Mouse (Mus musculus) frontal cortex, adult (tissue): ENCODE results near the gene Tnf.
A peak's percentile ranks its signal among the peaks of the same experiment; 100 is the strongest.

Experiments
- ATAC-seq: cut with Nextera tagmentation; 2 replicates; pipeline ENCODE4 v1.9.2; 2017; ENCODE audit warnings: mild to moderate bottlenecking, moderate library complexity, mixed read lengths; ENCODE audit not compliant: low TSS enrichment

Gene Tnf

GRCm38 (mm10) chr17:35198946-35199345 lies 2.9 kb downstream of the Tnf start:
- ATAC-seq: no peak

GRCm38 (mm10) chr17:35198029-35198428 lies 3.8 kb downstream of the Tnf start:
- ATAC-seq: no peak

DNA sequence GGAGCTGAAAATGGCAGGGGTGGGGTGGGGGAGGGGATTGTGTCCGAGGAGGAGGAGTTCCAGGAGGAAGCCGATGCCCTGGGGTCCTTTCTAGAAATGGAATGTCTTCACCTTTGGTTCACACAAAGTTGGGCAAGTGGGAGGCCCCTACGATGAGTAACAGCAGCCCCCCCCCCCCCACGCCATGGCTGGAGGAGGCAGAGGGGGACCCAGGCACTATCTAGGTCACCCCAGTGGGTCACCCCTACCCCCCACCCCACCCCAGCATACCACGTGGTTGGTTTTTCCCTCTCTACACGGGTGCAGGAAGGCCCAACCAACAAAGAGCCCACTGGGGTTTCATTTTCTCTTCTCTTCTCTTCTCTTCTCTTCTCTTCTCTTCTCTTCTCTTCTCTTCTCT lies 4.7 kb downstream of the Tnf start:
- no peak for ATAC-seq

DNA sequence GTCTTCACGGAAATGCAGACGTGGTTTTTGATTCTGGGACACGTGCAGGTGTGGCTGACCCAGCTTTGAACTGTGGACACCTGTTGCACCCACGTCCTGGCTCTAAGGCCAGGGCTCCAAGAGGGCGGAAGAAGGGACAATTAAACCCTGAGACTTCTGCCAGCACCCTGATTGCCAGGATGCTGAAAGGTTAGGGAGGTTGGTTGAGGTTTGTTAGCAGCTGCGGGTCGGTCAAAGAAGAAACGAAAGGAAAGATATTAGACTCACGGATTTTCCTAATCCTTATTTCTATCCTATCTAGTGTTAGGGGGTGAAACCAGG lies 5.5 kb downstream of the Tnf start:
- no peak for ATAC-seq

DNA sequence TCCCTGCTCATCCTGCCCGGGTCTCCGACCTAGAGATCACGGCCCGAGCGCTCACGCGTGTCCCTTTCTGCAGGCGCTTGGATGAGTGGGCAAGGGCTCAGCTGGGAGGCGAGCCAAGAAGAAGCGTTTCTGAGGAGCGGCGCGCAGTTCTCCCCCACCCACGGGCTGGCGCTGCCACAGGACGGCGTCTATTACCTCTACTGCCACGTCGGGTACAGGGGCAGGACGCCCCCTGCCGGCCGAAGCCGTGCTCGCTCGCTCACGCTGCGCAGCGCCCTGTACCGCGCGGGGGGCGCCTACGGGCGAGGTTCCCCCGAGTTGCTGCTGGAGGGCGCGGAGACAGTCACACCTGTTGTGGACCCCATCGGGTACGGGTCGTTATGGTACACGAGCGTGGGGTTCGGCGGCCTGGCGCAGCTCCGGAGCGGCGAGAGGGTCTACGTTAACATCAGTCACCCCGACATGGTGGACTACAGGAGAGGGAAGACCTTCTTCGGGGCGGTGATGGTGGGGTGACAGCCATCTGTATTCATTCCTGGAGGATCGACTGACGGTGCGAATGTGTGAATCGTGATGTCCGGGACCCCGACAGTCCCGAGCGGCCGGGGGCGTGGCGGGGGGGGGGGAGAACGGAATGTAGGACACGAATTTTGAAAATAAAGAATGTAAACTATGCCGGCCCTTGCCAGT lies 6.0 kb downstream of the Tnf start:
- peak; percentile 72 for ATAC-seq

- peak; percentile 27; the same call in 1 of the 2 replicates for ATAC-seq
These were observed 6.8 kb downstream of the Tnf start for GRCm38 (mm10) chr17:35194844-35195630.

- ATAC-seq: no peak
These were observed 7.6 kb downstream of the Tnf start, which contains the start of gene Ltb for GRCm38 (mm10) chr17:35193881-35194843. Gene Ltb (plus strand): TSS chr17:35194439.

GRCm38 (mm10) chr17:35192924-35193323 lies 8.9 kb downstream of the Tnf start:
- ATAC-seq: no peak

DNA sequence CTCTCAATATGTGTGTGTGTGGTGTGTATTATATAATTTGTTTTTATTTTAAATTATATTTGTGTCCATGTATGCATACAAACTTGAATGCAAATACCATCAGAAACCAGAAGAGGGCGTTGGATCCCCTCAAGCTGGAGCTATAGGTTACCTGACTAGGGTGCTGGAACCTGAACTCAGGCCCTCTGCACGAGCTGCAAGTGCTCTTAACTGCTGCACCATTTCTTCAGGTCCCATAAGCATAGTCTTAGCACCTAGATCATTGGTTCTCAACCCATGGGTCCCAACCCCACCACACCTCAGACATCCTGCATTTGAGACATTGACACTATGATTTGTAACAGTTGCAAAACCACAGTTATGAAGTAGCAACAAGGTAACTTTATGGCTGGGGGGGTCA lies 10.1 kb downstream of the Tnf start:
- no peak for ATAC-seq

DNA sequence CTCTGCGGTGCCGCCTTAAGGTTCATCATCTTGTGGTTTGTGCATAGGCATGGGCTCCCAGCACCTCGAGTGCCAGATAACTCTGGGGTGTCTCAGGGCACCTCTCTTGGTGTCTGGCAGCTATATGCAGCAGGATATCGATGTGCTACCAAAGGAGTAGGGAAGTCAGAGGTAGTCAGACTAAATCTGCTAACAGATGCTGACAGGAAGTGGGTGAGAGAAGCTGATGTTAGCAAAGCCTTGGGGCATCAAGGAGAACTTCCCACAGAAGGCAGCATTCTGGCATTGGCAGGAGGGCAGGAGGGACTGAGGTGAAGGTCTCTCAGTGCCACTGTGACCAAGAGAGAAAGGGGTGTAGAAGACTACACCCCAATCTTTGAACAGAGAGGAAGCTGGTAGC lies 11.7 kb downstream of the Tnf start:
- ATAC-seq: no peak

GRCm38 (mm10) chr17:35189186-35189585 lies 12.6 kb downstream of the Tnf start:
- no peak for ATAC-seq

DNA sequence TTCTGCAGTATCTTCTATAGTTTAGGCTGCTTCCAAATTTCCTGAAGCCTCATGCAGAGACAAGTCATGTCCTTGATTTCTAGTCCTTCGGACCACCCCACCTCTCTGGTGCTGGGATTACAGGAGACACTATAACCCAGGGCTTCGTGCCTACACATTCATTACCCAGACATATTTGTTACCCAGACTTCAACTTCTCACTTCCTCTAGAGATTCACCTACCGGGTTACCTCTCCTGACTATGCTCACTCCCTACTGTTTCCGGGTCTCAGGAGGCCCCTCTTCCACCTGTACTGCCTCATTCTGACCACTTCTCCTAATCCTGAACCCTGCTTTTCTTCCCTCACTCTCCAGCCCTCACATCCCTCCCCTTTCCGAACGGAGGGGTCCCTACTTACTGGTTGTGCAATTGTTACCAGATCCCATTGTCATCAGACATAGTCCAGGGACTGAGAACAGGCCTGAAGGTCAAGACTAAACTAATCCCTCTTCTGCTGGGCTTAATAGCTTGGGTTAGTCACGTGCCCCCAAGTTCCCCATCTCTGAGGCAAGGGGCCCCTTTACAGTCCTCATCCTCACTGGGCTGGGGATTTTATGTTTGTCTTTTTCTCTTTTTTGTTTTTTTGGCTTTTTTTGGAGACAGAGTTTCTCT lies 13.7 kb downstream of the Tnf start, which contains the start of gene Lst1:
TSS of gene Lst1 (minus strand) at position 481 of the 652 bp plus-strand sequence.
- ATAC-seq: no peak

DNA sequence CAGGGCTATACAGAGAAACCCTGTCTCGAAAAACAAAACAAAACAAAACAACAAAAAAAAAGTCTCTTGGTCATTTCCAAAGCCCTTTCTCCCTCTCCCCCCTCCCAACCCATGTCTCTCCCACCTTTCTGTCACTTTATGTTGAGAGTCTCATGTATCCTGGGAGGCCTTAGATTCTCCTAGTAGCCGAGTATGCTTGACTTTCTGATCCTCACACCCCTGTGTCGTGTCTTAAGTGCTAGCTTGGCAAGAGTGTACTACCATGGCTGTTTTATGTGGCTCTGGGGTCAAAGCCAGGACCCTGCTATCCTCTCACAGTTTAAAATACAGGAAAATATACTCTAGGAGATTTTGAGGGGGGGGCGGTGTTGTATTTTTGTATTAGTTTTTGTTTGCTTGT lies 14.5 kb downstream of the Tnf start:
- no peak for ATAC-seq

DNA sequence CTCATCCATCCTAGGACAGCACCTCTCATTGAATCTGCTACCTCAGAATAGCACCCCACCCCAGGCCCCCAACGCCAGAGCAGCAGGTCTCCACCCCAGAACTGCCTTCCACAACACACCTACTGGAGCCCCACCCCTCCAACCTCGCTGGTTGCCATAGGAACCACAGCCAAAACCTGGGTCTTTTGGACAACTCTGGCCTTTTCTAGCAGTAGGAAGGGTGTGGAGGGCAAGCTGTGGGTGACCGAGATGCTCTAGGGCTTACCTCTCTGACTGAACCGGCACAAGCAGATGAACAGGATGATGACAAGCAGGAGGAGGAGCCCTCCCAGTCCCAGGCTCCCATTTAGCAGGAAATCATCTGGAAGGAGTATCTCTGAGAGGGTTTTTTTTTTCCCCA lies 15.1 kb downstream of the Tnf start:
- ATAC-seq: no peak; the same call in 1 of the 2 replicates

DNA sequence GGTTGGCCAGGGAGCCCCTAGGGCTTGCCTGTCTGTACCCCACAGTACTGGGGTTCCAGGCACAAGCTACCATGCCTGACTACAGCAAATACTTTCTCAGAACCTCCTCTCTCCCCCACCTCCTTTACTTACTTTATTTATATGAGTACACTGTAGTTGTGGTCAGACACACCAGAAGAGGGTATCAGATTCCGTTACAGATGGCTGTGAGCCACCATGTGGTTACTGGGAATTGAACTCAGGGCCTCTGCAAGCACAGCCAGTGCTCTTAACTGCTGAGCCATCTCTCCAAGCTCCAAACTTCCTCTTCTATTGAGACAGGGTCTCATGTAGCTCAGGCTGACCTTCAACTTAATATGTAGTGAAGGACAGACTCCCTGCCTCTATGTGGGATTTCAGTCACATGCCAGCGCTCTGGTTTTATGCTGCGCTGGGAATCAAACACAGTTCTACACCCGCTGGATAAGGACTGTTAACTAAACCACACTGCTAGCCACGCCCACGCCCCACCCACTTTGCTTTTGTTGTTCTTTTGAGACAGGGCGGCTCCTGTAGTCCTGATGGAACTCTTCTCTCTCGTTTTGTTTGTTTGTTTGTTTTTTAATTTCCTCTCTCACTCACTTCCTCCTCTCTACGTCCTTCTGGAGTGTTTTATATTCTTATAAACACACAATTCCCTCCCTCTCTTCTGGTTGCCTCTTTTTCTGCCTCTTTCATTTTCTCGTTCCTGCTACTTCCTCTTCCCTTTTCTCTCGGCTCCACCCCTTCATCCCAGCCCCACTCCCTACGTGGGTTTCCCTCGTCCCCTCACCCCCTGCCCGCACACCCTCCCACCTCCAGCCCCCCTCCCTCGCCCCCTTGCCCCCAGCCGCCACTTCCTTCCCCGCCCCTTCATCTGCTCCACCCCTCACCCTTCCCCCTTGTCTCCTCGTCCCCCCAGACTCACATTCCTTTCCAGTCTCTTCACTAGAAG lies 15.9 kb downstream of the Tnf start:
- no peak for ATAC-seq

DNA sequence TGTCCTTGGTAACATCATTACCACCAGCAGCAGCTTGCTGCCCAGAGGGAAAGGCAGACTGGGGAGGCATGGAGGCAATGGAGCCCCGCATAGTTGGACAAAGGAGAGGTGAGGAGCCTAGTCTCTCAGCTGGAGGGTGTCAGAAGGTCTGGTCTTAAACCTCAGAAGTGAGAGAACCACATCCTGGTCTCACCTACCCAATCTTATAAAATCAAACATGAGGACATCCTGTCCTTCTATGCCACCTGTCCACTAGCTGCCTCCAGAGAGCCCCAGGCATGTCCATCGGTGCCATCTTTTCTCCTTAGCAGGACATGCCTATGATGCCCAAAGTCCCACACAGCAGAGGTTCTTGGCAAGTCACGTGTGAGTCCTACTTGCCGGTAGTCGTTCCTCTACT lies 21.7 kb downstream of the Tnf start:
- no peak for ATAC-seq

- ATAC-seq: peak; percentile 73; the same call in 1 of the 2 replicates
These were observed 23.3 kb downstream of the Tnf start for GRCm38 (mm10) chr17:35178528-35178927.

- no peak for ATAC-seq
These were observed 25.8 kb downstream of the Tnf start, which contains the start of gene Aif1 for GRCm38 (mm10) chr17:35175968-35176367. Gene Aif1 (minus strand): TSS chr17:35176068.

- no peak for ATAC-seq
These were observed 26.4 kb downstream of the Tnf start for GRCm38 (mm10) chr17:35175382-35175781.
